Mouse (Mus musculus) heart, embryonic 10.5 days (tissue): Measurements from ENCODE around the gene Ttc30a1. TPM values are rescaled to one million over a fixed set of nuclear protein-coding genes. Genes with fewer than 3 reads are reported as not detected.
"Not testable (repeated sequence)": the region's sequence is repeated elsewhere in the genome, so short reads cannot be mapped to it uniquely, and the experiment has no call there.

Experiments used
- DNase-seq: peaks from one replicate; pipeline ENCODE4 v3.0.0-alpha.2; 2017; ENCODE audit warnings: low spot score
- H3K27ac ChIP-seq: fragments of 300-500 bp; sonication (generic); 2 replicates; pipeline ENCODE4 v1.5.1; 2016; ENCODE audit warnings: mild to moderate bottlenecking
- H3K27me3 ChIP-seq: fragments of 300-500 bp; sonication (generic); 2 replicates; pipeline ENCODE4 v1.6.1; 2016; ENCODE audit warnings: mild to moderate bottlenecking; ENCODE audit not compliant: poor library complexity, insufficient read depth, severe bottlenecking
- H3K36me3 ChIP-seq: fragments of 300-500 bp; sonication (generic); 2 replicates; pipeline ENCODE4 v1.6.1; 2016; ENCODE audit warnings: mild to moderate bottlenecking, moderate library complexity
- H3K4me1 ChIP-seq: fragments of 300-500 bp; sonication (generic); 2 replicates; pipeline ENCODE4 v1.6.1; 2016; ENCODE audit warnings: mild to moderate bottlenecking
- H3K4me3 ChIP-seq: fragments of 300-500 bp; sonication (generic); 2 replicates; pipeline ENCODE4 v1.5.1; 2016; ENCODE audit warnings: mild to moderate bottlenecking, moderate library complexity
- H3K9me3 ChIP-seq: fragments of 300-500 bp; sonication (generic); 2 replicates; pipeline ENCODE4 v1.6.1; 2016; ENCODE audit warnings: mild to moderate bottlenecking, moderate library complexity
- WGBS: fragments of 180-500 bp; shearing (Covaris S2); methylation state at CpG from one replicate; pipeline ENCODE4 v1.1.7; 2016; 5-methylcytosine and 5-hydroxymethylcytosine counted together
- polyA plus RNA-seq: library from polyadenylated mRNA; unstranded; fragments of >200 nt; fragmentation: Nextera tagmentation; extraction: Ambion mirVana; gene quantifications from 2 replicates; pipeline ENCODE4 v1.2.1, GENCODE M21; 2016

Ttc30a1 gene
- polyA plus RNA-seq, 1 experiment from 2014 or later: 7.0 TPM

DNA sequence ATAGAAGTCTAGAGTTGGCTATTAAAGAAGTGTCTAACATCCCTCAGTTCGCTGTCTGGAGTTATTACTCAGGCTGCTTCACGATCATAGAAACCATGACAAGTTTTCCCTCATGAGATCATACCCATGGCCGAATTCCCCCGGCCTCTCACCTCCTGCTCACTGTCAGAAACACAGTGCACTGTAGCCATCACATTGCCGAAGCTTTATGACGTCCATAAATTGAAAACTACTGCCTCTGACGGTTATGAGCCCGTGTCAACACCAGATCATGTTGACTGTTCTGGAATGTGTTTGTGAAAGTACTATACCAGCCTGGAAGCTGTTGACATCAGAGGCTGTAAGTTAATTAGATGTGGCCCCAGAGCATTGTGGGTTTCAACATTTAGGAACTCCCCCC, 31.1 kb downstream of the Ttc30a1 start:
- H3K36me3 ChIP-seq: no peaks in the 10 kb centered on the region
- no peak overlapping the region for H3K27ac ChIP-seq
- peaks cover 4% of the 10 kb centered on the region for H3K4me1 ChIP-seq
- no peak overlapping the region for H3K4me3 ChIP-seq
- no peaks in the 10 kb centered on the region for H3K9me3 ChIP-seq
- no peaks in the 10 kb centered on the region for H3K27me3 ChIP-seq
- 81% methylated on average over 8 of the region's 8 CpGs for WGBS
- DNase-seq: no peak

DNA sequence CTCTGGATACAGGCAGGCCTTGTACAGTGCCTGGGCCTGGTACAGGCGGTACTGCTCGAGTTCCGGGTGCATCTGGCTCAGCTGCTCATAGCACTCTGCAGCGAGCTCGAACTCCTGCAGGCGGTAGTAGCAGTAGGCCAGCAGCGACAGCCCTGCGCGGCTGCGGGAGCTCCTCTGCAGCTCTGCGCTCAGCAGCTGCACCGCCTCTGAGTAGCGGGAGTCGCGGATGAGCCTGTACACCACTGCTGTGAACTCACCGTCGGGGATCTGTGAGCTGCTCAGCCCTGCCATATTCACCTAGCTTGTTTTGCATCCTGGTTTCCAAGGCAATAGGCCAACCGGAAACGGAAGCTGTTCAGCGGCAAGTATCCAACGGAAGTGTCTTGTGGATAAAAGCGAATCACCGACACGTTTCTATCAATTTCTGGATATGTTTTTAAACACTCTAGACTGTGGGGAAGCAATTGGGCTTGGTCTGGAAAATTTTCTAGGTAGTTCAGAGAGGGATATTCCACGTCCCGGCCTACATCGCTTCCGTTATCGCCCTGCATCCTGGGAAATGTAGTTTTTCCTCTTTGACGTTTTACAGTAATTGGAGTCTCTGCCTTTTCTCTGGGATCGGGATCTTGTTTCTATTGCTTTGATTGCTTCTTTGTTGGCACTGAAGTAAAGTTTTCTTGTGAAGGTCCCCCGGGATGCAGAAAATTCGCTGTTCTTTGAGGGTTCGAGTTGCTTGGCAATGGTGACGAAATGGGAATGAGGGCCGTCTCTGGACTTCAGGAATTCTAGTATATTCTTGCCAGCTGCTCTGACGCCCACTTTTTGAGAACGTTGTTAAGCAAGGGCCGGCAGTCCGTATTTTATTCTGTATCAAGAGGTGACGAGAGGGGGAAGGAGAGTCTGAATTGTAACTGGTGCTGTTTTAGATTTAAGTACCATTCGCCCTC, 43.4 kb downstream of the Ttc30a1 start, which contains the start of gene Ttc30b:
Gene Ttc30b (minus strand): TSS at position 469 of the 947 bp plus-strand sequence.
- peaks cover 12% of the 10 kb centered on the region for H3K4me1 ChIP-seq
- WGBS: 3% methylated on average over 41 of the region's 42 CpGs

DNA sequence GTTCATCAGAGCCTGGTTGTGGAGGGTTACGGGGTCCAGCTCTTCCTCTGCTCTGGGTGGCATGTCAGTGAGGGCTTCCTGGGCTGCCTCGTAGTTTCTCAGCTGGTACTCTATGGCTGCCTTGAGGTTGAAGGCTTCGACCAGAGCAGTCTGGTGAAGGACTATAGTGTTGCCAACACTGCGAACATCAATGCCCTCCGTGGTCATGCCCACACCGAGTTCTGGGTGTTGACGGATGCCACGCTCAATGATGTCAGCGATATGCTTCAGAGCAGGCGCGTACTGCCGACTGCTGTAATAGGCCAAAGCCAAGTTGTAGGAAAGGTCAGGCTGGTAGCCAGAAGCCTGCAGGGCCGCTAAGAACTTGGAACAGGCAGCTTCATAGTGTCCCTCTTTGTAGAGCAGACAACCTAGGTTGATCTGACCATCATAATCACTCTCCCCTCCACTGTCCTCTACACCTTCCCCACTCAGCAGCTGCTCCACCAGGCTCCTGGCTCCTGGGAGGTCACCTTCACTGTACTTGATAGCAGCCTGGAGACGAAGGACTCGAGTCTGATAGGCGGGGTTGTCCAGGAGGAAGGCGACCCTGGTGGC, 44.1 kb downstream of the Ttc30a1 start:
- H3K9me3 ChIP-seq, DNase-seq: not testable (repeated sequence)
- 0 out of 2 replicates have a peak overlapping the region, but pooled peaks have one; percentile 92 for H3K27ac ChIP-seq

More for the DNA sequence above, 43.4 kb downstream of the Ttc30a1 start, which contains the start of gene Ttc30b:
- no peaks in the 10 kb centered on the region for H3K27me3 ChIP-seq
- peak within 1 kb of the TSS; percentile 64 for H3K4me3 ChIP-seq
- no peaks in the 10 kb centered on the region for H3K36me3 ChIP-seq
- DNase-seq: peak; percentile 93
- H3K9me3 ChIP-seq: no peaks in the 10 kb centered on the region
- peak within 1 kb of the TSS; percentile 92 for H3K27ac ChIP-seq

DNA sequence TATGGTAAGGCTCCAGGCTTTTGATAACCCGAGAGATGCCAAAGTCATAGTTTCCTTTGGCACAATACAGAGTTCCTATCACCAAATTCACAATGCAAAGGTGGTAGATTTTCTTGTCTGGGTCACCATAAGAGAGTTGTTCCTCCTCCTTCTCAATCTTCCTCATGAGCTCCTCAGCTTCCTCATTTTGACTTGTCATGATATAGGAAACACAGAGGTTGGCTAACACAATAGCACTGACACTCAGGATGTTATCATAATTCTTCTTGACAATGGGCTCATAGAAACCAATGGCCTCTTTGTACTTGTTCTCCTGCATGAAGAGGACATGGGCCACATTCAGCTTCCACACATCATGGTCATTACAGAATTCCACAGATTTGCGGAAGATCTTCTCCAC, 45.1 kb downstream of the Ttc30a1 start:
- WGBS: 91% methylated on average over 2 of the region's 2 CpGs
- peaks cover 12% of the 10 kb centered on the region for H3K4me1 ChIP-seq
- H3K9me3 ChIP-seq, DNase-seq, H3K27ac ChIP-seq, H3K27me3 ChIP-seq, H3K36me3 ChIP-seq, H3K4me3 ChIP-seq: not testable (repeated sequence)

More for the DNA sequence above, 44.1 kb downstream of the Ttc30a1 start:
- not testable (repeated sequence) for H3K36me3 ChIP-seq, H3K27me3 ChIP-seq
- peak overlapping the region; percentile 64 for H3K4me3 ChIP-seq
- WGBS: 67% methylated on average over 15 of the region's 17 CpGs
- peaks cover 12% of the 10 kb centered on the region for H3K4me1 ChIP-seq

DNA sequence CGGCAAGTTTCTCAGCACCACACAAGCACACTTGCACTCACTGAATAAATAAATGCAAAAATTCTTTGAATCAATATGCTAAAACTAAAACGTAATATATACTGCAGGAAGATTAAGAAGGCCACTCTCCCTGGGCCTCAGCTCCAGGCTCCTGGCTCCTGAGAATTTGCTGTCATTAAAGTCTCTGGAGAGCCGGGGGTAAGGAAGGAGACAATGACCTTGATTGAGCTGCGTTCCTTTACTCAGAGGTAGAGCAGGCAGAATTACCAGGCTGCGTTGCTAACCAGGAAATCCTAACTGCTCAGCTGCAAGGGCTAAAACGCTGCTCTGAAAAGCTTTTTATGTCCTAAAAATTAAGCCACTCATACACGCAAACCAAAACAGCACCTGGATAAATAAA, 48.2 kb downstream of the Ttc30a1 start:
- no peaks in the 10 kb centered on the region for H3K9me3 ChIP-seq
- peaks cover 12% of the 10 kb centered on the region for H3K4me1 ChIP-seq
- 43% methylated on average over 7 of the region's 7 CpGs for WGBS
- DNase-seq: no peak
- no peaks in the 10 kb centered on the region for H3K27me3 ChIP-seq
- H3K4me3 ChIP-seq: no peak overlapping the region
- peaks cover 7% of the 10 kb centered on the region; the same call in 1 of the 2 replicates for H3K36me3 ChIP-seq
- peak overlapping the region; percentile 63; the same call in 1 of the 2 replicates for H3K27ac ChIP-seq

DNA sequence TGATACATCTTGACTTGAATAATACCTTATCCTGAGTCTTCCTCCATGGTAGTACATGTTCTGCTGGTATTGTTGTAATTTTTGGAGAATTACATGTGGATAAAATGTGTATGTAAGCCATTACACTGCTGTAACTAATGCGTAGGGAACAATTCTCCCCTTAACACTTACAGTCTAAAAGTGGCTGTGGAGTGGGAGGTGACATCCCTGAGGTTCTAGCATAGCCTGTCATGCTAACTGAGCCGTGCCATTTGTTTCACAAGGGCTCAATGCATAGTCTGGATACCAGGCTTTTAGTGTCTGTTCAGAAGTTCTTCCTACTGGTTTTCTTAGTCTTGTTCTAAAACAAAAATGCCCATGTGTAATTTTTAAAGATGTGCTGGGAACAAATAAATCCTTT, 50.8 kb downstream of the Ttc30a1 start:
- no peaks in the 10 kb centered on the region for H3K27me3 ChIP-seq
- H3K4me1 ChIP-seq: peaks cover 8% of the 10 kb centered on the region; the same call in 1 of the 2 replicates
- peaks cover 18% of the 10 kb centered on the region for H3K36me3 ChIP-seq
- no peak overlapping the region for H3K4me3 ChIP-seq
- no peak overlapping the region for H3K27ac ChIP-seq
- no peak for DNase-seq
- H3K9me3 ChIP-seq: no peaks in the 10 kb centered on the region
- WGBS: 85% methylated on average over 2 of the region's 2 CpGs

DNA sequence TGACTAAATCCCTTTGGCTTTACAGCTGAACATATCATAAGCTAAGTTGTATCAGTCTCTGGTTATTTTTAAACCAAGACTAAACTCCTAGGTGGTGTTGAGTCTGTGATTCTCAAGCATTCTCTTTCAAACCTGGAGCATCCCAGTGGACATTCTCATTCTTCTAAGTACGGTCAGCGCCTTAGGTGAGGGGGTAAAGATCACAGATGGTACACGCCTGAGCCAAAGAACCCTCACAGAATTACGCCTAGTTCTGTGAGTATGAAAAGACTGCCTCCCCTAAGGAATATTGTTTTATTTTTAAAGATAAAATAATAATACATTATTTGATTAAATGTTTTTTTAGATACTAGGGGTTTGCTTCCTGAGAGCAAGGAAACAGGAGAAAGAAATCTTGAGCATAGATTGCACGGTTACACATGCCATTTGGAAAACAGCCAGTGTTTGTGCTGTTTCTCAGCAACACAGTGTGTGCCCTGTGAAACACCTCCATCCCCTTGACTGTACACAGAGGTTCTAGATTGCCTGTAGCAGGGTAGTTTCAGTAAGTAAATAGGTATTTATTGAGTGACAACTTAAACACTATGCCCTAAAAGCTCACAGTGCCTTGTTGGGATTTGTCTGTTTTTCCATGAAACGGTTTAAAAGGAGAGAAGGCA, 51.9 kb downstream of the Ttc30a1 start:
- Histone ChIP-seq H3K9me3 (no peaks in the 10 kb centered on the region), H3K4me3 (no peak overlapping the region), H3K36me3 (peaks cover 18% of the 10 kb centered on the region), H3K4me1 (peaks cover 8% of the 10 kb centered on the region; the same call in 1 of the 2 replicates), H3K27ac (no peak overlapping the region), H3K27me3 (no peaks in the 10 kb centered on the region)
- DNase-seq: no peak
- 95% methylated on average over 6 of the region's 6 CpGs for WGBS

DNA sequence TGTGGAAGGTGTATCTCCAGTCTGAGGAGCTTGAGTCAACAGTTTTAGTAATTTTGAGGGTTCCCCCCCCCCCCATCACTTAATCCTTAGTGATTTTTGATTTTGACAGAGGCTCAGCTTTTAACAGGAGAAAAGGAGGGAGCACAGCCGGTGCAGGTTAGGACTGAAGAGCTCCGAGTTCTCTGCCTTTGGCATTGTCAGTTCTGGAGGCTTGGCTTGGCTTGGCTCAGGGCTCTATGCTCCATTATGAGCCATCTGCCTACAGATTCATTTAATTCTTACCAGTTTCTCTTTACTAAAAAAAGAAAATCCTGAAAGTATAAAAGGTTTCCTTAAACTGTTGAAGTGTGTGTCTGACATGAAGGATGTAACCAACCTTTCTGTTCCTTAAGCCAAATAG, 52.6 kb downstream of the Ttc30a1 start:
- DNase-seq: no peak
- no peaks in the 10 kb centered on the region for H3K9me3 ChIP-seq
- H3K27me3 ChIP-seq: no peaks in the 10 kb centered on the region
- peaks cover 18% of the 10 kb centered on the region for H3K36me3 ChIP-seq
- H3K4me3 ChIP-seq: no peak overlapping the region
- WGBS: 96% methylated on average over 2 of the region's 2 CpGs
- H3K4me1 ChIP-seq: peaks cover 4% of the 10 kb centered on the region; the same call in 1 of the 2 replicates
- H3K27ac ChIP-seq: no peak overlapping the region

Other genes with a start within 250 kb of the Ttc30a1 start
- 48.6 and 49.5 TPM in 2 replicates for gene Agps, start 149.8 kb downstream of the Ttc30a1 start, polyA plus RNA-seq
- gene Ttc30b, start 43.4 kb downstream of the Ttc30a1 start, polyA plus RNA-seq: 6.1 and 8.1 TPM in 2 replicates
- gene Ttc30a2, start 3.8 kb downstream of the Ttc30a1 start, polyA plus RNA-seq: 0.60 and 0.64 TPM in 2 replicates